Comparison of ENCODE assay signal across 27 mouse cellular contexts in the genomic region with DNA sequence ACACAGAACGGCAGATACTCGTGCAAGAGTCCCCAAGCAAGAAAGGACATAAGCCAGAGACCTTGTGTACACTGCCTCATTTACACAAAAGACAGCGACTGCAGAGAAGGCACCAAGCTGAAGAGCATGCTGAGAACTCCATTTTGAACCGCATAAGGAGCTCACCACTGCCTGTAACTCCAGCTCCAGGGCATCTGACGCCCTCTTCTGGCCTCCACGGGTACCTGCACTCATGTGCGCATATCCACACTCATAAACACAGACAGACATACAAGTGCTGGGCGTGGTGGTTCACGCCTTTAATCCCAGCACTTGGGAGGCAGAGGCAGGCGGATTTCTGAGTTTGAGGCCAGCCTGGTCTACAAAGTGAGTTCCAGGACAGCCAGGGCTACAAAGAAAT. TPM values are rescaled to one million over a fixed set of nuclear protein-coding genes. Genes with fewer than 3 reads are reported as not detected.
"Had no signal": no experiment of that assay in that cellular context is flagged by ENCODE, and none has a peak within 500 bp of the region (broad histone marks: within the 10 kb centered on the region; RNA-seq: fewer than 3 reads in every experiment).

No protein-coding gene starts in this region.

- H3K27ac ChIP-seq: limb, embryonic 10.5 days; limb, embryonic 13.5 days; liver, embryonic 13.5 days; lung, embryonic 15.5 days; midbrain, embryonic 12.5 days; midbrain, embryonic 15.5 days; neural tube, embryonic 12.5 days; neural tube, embryonic 15.5 days; stomach, postnatal 0 days had no signal

- DNase-seq: kidney, adult 18-20 months; kidney, postnatal 10 days; kidney, postnatal 36 days; liver, embryonic 13.5 days; liver, postnatal 0 days; lung, postnatal 14 days; lung, postnatal 4 days; right cerebral cortex, adult 18-20 months; right cerebral cortex, postnatal 14 days; right cerebral cortex, postnatal 4 days; thymus, adult 18-20 months; thymus, postnatal 36 days had no signal

- H3K4me1 ChIP-seq: limb, embryonic 10.5 days; limb, embryonic 13.5 days; liver, embryonic 13.5 days; lung, embryonic 15.5 days; midbrain, embryonic 12.5 days; midbrain, embryonic 15.5 days; neural tube, embryonic 12.5 days; neural tube, embryonic 15.5 days had no signal

- H3K9ac ChIP-seq: limb, embryonic 13.5 days; liver, embryonic 13.5 days; liver, postnatal 0 days; lung, embryonic 15.5 days; midbrain, embryonic 12.5 days; midbrain, embryonic 15.5 days; neural tube, embryonic 12.5 days; neural tube, embryonic 15.5 days had no signal

- H3K4me2 ChIP-seq: limb, embryonic 13.5 days; liver, embryonic 13.5 days; lung, embryonic 15.5 days; midbrain, embryonic 12.5 days; midbrain, embryonic 15.5 days; neural tube, embryonic 12.5 days; neural tube, embryonic 15.5 days had no signal

- H3K9me3 ChIP-seq: limb, embryonic 10.5 days; lung, embryonic 15.5 days; midbrain, embryonic 15.5 days; neural tube, embryonic 12.5 days; neural tube, embryonic 15.5 days had no signal

- H3K27me3 ChIP-seq: limb, embryonic 13.5 days; lung, embryonic 15.5 days; midbrain, embryonic 12.5 days; midbrain, embryonic 15.5 days; neural tube, embryonic 12.5 days; neural tube, embryonic 15.5 days had no signal

- H3K36me3 ChIP-seq: limb, embryonic 10.5 days; limb, embryonic 13.5 days; liver, embryonic 13.5 days; lung, embryonic 15.5 days; midbrain, embryonic 12.5 days; midbrain, embryonic 15.5 days; neural tube, embryonic 12.5 days; neural tube, embryonic 15.5 days had no signal

- H3K4me3 ChIP-seq: limb, embryonic 10.5 days; limb, embryonic 13.5 days; liver, embryonic 13.5 days; lung, embryonic 15.5 days; midbrain, embryonic 12.5 days; midbrain, embryonic 15.5 days; neural tube, embryonic 12.5 days; neural tube, embryonic 15.5 days had no signal

- ATAC-seq: intestine, embryonic 16.5 days; liver, postnatal 0 days; midbrain, embryonic 15.5 days had no signal

RNA-seq across cellular contexts. Expression of a gene that starts 16.4 kb away (rescaled TPM):
- total RNA-seq: liver, adult 2 months; megakaryocyte progenitor cell, adult 5-6 weeks; megakaryocyte-erythroid progenitor cell, adult 5-6 weeks had no signal
- polyA plus RNA-seq: intestine, embryonic 16.5 days; kidney, embryonic 14.5 days; limb, embryonic 13.5 days; liver, adult 2 months; liver, embryonic 13.5 days; liver, postnatal 0 days; lung, embryonic 15.5 days; midbrain, embryonic 12.5 days; midbrain, embryonic 15.5 days; neural tube, embryonic 15.5 days; stomach, embryonic 14.5 days; stomach, postnatal 0 days; urinary bladder, adult 2 months had no signal
